Mouse (Mus musculus): ENCODE data around the gene Cfap126.
"Not testable (repeated sequence)": the region's sequence is repeated elsewhere in the genome, so short reads cannot be mapped to it uniquely, and the experiment has no call there.

Gene Cfap126

DNA sequence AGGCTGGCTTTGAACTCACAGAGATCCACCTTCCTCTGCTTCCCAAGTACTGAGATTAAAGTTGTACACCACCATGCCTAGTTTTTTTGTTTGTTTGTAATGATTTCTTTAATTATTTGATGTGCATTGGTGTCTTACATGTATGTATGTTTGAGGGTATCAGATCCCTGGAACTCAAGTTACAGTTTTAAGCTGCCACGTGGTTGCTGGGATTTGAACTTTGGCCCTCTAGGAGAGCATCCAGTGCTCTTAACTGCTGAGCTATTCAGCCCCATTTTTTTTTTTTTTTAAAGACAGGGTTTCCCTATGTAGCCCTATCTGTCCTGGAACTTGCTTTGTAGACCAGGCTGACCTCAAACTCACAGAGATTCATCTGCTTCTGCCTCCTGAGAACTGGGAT lies 17.3 kb downstream of the Cfap126 start:
- no peak for DNase-seq

DNA sequence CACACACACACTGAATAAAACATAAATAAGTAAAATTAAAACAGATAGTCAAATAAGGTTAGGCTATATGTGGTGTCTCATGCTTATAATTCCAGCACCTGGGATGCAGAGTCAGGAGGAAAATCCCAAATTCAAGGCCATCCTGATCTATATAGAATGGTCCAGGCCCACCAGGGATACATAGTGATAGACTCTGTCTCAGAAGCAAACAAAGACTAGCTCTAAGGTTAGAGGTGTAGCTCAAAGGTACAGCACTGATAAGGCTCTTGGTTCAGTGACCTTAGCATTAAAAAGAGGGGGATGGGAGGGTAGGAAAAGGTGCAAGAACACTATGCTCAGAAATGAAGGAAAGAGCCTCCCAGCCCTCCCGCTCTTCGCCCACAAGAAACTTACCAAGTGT lies 21.9 kb downstream of the Cfap126 start:
- no peak for DNase-seq

DNA sequence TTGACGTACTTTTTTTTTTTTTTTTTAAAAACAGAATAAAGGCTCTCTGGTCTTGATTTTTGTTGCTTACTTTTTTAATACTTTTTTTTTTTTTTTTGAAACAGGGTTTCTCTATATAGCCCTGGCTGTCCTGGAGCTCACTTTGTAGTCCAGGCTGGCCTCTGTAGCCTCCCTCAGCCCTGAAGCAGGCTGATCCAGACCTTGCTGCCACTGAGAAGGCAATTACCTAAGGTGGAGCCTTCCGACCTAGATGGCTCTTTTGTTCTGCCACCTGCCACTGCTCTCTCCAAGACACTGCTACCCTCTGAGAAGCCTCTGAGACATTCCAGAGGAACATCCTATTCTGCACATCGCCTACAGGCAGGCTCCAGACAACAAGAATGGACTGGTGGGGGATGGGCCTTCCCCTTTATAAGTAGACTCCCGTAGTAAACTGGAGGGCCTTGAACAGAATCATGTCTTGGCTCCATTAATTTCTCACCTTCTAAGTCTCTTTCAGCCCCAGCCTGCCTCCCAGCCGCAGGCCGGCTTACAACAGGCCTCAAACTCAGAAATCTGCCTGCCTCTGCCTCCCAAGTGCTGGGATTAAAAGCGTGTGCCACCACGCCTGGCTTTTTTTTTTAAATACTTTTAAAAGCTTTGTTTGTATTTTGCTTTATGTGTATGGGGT lies 23.9 kb downstream of the Cfap126 start:
- not testable (repeated sequence) for DNase-seq

DNA sequence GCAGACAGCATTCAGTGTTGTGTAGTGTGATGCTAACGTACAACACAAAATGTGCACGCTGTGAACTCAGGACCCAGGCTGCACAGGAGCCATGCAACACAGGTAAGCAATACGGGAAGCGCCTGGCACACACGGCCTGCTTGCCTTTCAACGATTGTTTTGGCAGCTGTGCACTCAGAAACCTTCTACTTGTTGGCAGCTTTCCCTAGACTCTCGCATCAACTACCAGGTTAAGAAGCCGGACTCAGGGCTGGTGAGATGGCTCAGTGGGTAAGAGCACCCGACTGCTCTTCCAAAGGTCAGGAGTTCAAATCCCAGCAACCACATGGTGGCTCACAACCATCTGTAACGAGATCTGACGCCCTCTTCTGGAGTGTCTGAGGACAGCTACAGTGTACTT lies 29.3 kb downstream of the Cfap126 start:
- DNase-seq: peak; percentile 10

DNA sequence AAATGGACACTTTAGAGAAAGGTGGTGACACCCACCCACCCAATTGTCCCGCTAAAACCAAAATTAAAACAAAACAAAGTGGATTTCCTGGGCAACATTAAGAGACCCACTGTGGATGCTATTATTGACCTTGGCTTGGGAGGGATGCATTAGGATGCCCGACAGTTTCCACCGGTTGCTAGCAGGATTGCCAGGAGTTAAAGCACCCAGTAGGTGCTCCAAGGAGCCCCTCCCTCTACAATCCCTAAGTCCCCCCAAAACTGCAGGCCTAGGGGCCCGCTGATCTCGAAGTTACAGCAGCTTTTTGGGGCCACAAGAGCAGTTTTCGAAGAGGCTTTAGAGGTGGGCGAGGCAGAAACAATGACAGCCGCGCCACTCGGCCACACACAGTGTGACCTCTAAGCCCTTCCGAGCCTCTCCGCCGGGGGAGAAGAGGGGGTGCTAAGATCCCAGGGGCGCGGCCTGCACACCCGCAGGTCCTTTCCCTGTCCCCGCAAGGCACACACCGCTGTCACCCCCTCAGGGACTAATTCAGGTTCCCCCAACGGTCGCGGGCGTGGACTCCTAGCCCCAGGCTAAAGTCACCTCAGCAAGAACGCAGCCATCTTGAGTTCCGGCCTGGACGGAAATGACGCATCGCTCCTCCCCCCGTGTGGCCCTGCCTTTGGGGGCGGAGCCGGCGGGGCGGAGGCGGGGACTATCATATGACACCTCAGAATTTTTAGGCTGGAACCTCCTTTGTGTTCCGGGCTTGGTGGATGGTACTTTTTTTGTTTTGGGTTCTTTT lies 36.4 kb downstream of the Cfap126 start, which contains the start of the genes Sdhc and Mpz:
Gene Sdhc, minus strand, starts transcription at position 630 of the 787 bp plus-strand sequence.
Gene Mpz, plus strand, starts transcription at position 738 of the 787 bp plus-strand sequence.
- peak; percentile 98 for DNase-seq

DNA sequence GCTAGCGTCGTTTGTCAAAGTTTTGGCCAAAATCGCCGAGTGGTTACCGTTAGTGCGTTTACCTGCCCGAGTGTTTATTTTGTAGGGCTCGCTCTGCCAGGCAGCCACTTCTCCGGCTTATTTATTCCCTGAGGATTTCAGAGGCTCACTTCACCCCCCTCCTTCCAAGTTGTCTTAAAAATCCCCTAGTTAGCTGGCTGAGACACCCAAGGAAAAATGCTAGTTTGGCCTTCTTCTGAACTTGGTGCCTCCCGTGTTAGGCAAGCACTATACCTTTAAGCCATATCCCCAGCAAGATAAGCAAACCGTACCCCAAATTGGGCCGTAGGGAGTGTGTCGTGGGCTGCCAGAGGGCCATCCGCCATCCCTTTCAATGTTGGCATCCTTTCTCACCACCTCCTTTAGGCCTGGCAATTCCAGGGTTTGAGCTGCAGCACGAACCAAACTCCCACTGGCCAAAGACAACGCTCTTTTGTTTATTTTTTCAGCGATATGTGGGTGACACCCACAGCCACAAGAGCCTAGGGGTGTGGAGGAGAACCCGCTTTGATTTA lies 37.2 kb downstream of the Cfap126 start:
- peak; percentile 11 for DNase-seq

DNA sequence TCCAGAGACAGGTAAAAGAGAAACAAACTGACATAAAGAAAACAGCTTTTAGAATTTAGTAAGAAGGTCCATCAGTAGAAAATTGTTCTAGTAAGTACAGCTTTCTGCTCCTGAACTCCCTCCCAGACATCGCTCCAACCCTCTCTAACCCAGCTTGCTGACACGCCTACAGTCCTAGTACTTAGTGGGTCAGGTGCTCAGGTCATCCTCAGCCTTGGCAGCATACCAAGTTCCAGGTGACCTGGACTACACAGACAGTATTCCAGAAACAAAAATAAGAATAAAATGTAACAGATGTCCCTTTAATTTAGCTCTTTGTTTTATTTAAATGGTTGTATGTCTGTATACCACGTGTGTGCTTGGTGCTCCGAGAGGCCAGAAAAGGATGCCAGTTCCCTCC lies 38.2 kb downstream of the Cfap126 start:
- DNase-seq: peak; percentile 34

DNA sequence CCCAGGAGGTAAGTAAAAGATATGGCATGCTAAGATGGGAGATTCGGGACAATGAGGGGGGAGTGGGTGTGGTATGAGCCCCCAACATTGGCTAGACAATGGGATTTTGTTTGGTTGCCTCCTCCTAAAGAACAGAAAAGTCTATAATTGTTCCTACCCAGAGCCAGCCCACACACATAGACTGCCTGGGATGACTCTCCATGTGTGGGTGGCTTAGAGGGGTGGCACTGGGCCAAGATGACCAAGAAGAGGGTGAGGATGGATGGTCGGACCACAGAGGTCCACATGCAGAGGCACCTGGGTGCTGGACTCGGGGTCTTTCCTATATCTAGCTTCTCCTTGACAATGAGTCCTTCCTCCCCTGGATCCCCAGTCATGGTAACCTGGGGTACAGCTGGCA lies 42.9 kb downstream of the Cfap126 start:
- DNase-seq: no peak

DNA sequence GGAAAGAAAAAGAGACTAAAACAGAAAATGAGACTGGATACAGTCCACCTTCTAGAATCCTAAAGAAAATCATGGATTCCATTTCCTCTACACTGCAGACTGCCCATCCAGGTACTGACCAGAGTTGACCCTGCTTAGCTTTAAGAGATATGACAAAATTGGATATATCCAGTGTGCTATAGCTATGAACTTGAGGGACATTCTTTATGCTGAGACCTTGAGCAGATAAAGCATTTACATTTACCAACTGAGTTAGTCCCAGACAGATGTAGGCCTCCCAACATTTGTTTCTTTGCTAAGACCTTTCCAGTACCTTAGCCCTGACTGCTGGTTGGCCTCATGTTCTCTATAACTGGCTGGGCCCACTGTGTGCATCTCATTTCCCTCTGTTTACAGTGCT lies 44.2 kb downstream of the Cfap126 start:
- DNase-seq: no peak

DNA sequence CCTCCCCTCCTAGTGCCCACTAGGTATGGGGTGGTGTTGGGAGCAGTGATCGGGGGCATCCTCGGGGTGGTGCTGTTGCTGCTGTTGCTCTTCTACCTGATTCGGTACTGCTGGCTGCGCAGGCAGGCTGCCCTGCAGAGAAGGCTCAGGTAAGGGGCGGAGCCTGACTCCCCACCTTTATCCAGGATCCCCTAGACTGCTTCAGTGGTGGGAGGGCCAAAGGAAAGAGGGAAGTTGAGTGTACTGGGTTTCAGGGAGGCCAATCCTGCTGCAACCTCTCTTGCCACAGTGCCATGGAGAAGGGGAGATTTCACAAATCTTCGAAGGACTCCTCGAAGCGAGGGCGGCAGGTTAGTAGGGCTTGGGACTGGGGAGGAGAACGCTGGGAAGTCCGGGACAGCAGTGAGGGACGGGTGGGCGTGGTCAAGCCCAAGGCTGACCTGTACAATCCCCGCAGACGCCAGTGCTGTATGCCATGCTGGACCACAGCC lies 45.8 kb downstream of the Cfap126 start:
- DNase-seq: peak; percentile 55

DNA sequence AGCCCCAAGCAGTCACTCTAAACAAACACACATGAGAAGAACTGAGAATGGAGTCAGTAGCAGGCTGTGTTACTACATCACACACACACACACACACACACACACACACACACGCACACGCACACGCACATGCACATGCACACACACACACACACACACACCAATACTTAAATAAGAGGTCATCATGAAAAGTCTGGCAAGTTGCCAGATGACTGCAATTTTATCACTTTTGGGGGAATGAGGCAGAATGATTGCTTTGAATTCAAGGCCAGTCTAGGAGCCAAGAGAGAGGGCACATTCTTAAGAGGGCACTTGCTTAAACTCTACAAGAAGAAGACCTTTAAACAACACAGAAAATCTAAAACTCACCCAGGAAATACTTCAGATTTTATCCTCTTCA lies 48.8 kb downstream of the Cfap126 start:
- no peak for DNase-seq

DNA sequence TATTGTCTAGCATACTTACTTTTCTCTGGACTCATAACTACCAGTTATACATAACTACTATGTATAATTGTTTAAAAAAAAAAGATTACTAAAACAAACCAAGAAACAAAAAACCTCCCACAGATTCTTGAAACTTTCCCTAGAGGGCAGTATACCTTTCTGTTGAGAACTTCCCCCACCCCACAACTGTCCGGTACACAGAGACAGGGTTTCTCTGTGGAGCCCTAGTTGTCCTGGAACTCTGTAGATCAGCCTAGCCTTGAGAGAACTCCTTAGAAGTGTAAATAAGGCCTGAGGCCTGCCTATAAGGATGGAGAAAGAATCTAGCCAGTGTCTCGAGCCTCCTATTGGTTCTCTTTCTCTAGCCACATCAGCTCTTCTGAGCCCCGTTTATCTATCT lies 50.5 kb downstream of the Cfap126 start:
- peak; percentile 54 for DNase-seq

DNA sequence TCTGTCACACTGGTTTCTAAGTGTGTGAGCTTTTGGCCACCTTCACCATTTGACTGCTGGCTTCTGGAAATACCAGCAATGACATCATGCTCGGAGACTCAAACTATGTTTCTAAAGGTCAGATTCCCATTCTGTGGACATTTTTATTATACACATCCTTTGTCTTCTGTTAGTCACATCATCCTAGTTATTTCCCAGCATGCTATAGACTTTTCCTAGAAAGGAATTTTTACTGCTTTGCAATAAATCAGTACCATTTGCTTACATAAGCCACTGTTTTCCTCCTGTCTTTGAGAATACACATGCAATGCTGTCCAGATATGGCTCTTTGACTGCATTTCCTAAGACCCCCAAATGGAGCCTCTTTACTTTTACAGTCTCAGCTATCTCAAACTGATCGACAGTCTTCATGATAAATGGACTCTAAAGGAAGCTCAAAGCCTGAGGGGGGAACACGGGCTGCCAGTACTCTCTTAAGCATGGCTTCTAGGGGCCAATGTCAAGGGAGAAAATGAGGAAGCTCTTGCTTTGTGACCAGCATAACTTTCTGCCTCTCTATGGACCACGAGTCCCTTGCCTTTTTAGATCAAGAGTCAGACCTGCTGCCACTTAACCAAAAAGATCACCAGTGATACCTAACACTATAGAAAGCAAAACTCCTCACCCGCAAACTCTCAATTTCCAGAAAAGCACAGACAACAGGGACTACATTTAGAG lies 52.1 kb downstream of the Cfap126 start:
- no peak for DNase-seq

DNA sequence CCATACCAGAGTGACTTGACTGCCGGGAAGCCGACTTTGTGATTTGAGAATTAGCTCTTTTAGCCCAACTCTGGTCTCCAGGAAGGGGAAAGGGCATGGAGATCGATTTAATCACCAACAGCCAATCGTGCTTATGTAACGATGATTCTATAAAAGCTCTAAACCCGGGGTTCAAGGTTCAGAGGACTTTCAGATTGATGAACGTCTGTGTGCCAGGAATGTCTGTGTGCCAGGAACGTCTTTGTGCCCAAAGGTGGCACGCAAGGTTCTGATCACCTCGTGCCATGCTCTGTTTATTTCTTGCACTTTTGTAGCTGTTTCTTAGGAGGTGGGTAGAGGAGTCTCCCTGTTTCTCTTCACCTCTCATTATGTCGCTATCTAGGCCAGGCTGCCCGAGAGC lies 55.2 kb downstream of the Cfap126 start:
- no peak for DNase-seq

DNA sequence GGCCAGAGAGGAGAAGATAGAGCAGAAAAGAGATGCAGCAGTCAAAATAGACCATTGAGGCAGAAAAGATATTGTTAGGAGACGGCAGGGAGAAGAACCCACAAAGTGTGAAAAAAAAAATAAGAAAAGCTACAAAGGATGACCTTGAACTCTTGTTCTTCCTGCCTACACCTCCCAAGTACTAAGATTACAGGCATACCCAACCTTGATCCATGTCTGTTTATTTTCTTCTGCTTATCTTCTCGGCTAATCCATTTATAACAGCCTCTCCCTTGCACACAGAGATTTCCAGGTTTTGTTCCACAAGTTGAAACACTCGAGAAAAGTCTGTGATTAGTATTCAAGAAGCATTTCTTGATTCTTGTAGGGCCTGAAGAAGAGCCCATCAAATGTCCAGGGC lies 56.2 kb downstream of the Cfap126 start:
- no peak for DNase-seq

DNA sequence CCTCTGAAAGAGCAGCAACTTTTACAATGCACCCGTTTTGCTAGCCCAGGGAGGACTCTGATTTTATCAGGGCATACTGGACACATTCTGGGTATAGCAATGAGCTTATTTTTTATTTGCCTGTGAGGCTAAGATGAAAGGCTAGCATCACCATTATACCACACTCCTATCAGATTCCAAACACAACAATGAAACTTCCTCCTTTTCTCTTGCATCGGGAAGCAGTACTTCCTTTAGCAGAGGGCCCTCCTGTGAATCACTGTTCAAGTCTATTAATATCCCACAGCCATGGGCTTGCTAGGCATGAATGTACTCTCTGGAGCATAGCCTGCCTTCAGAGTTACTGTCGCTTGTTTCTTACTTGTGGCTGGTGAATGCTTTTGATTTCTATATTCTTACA lies 57.4 kb downstream of the Cfap126 start:
- DNase-seq: peak; percentile 50

DNA sequence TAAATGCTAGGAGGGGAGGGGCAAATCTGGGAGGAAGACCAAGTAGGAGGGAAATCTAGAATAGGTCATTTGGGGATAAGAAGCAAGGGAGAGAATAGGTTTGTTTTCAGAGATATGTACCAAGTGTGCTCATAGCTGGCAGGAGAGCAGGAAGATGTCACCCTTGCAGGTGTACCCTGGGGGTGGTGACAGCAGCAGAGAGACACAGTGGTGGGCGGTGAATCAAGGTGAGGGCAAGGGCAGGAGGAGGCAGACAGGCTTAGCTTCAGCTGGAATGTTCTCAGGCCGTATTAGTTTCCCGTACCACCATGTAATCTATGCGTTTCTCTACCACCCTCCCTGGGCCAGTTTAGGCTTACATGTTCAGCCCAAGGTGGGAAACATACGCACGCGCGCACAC lies 59.1 kb downstream of the Cfap126 start:
- DNase-seq: no peak

All from lung, postnatal 36 days (tissue).